Mouse (Mus musculus) retina, embryonic 14.5 days (tissue): ENCODE measurements at regions not wholly inside any gene's neighbourhood (a gene's known extent, or its start where the extent isn't known, plus 50 kb on each side); places are given as distances from the start of the nearest gene placed in this dataset.
A peak's percentile ranks its signal among the peaks of the same experiment; 100 is the strongest.

Source experiments
- DNase-seq: peaks from one replicate; pipeline ENCODE4 v3.0.0-alpha.2; 2015; ENCODE audit warnings: low spot score

GRCm38 (mm10) chr1:92386752-92387151 is 86.9 kb downstream of the Ndufa10 start:
- no peak for DNase-seq

GRCm38 (mm10) chr1:92384945-92385344 is 88.7 kb downstream of the Ndufa10 start:
- no peak for DNase-seq

- DNase-seq: no peak
Observed at GRCm38 (mm10) chr1:92383749-92384148, 89.9 kb downstream of the Ndufa10 start.

GRCm38 (mm10) chr1:92379510-92379886 is 94.2 kb downstream of the Ndufa10 start:
- DNase-seq: no peak

- DNase-seq: no peak
Observed at GRCm38 (mm10) chr1:92378741-92379509, 94.7 kb downstream of the Ndufa10 start.

- DNase-seq: no peak
Observed at GRCm38 (mm10) chr1:92376456-92376855, 97.2 kb downstream of the Ndufa10 start.

- DNase-seq: no peak
Observed at GRCm38 (mm10) chr1:92372222-92372990, 101.3 kb downstream of the Ndufa10 start.

GRCm38 (mm10) chr1:92371357-92371981 is 102.2 kb downstream of the Ndufa10 start:
- DNase-seq: no peak

GRCm38 (mm10) chr1:92370842-92371241 is 102.8 kb downstream of the Ndufa10 start:
- no peak for DNase-seq

GRCm38 (mm10) chr1:92369972-92370371 is 103.7 kb downstream of the Ndufa10 start:
- DNase-seq: no peak

GRCm38 (mm10) chr1:92366249-92366648 is 107.4 kb downstream of the Ndufa10 start:
- DNase-seq: no peak

- DNase-seq: no peak
Observed at GRCm38 (mm10) chr1:92365366-92366075, 108.1 kb downstream of the Ndufa10 start.

- no peak for DNase-seq
Observed at GRCm38 (mm10) chr1:92361677-92362076, 112.0 kb downstream of the Ndufa10 start.

GRCm38 (mm10) chr1:92360255-92360654 is 113.4 kb downstream of the Ndufa10 start:
- DNase-seq: peak; percentile 85

- no peak for DNase-seq
Observed at GRCm38 (mm10) chr1:92359473-92359872, 114.2 kb downstream of the Ndufa10 start.

GRCm38 (mm10) chr1:92358758-92359287 is 114.8 kb downstream of the Ndufa10 start:
- no peak for DNase-seq

GRCm38 (mm10) chr1:92348353-92349005 is 125.2 kb downstream of the Ndufa10 start:
- DNase-seq: no peak

- no peak for DNase-seq
Observed at GRCm38 (mm10) chr1:92347656-92348055, 126.0 kb downstream of the Ndufa10 start.

- no peak for DNase-seq
Observed at GRCm38 (mm10) chr1:92343768-92344167, 129.9 kb downstream of the Ndufa10 start.

GRCm38 (mm10) chr1:92343161-92343598 is 130.5 kb downstream of the Ndufa10 start:
- no peak for DNase-seq

- DNase-seq: no peak
Observed at GRCm38 (mm10) chr1:92341846-92342540, 131.7 kb downstream of the Ndufa10 start.
